Mouse (Mus musculus): ENCODE results near the gene Dnmt1. TPM values are rescaled to one million over a fixed set of nuclear protein-coding genes. Genes with fewer than 3 reads are reported as not detected.

Dnmt1 gene
- polyA plus RNA-seq, 1 experiment from 2014 or later: 67.7 TPM

GRCm38 (mm10) chr9:20909948-20910347 is 49.7 kb downstream of the Dnmt1 start:
- Histone ChIP-seq H3K27me3 (ENCODE audit: control insufficient read depth, insufficient read depth, low read depth, low read length) (no peaks in the 10 kb centered on the region), H3K4me1 (ENCODE audit: control insufficient read depth, insufficient read depth, low read length) (no peaks in the 10 kb centered on the region), H3K9ac (ENCODE audit: low read depth, low read length) (no peak overlapping the region), H3K4me2 (ENCODE audit: low read length) (no peak overlapping the region), H3K36me3 (ENCODE audit: control insufficient read depth, insufficient read depth, low read length) (peaks cover 82% of the 10 kb centered on the region), H3K27ac (ENCODE audit: low read length) (no peak overlapping the region), H3K9me3 (replicated peaks; ENCODE audit: control insufficient read depth, low read length, poor library complexity, severe bottlenecking) (no peaks in the 10 kb centered on the region), H3K4me3 (ENCODE audit: low read depth, low read length) (no peak overlapping the region)
- WGBS: 91% methylated on average over 9 of the region's 9 CpGs
- ATAC-seq: no peak

- H3K4me3 ChIP-seq (ENCODE audit: low read depth, low read length): no peak overlapping the region
- H3K9ac ChIP-seq (ENCODE audit: low read depth, low read length): 0 out of 2 replicates have a peak overlapping the region, but pooled peaks have one; percentile 3
- H3K4me1 ChIP-seq (ENCODE audit: control insufficient read depth, insufficient read depth, low read length): peaks cover 7% of the 10 kb centered on the region
- no peak overlapping the region for H3K27ac ChIP-seq (ENCODE audit: low read length)
- H3K4me2 ChIP-seq (ENCODE audit: low read length): no peak overlapping the region
- peaks cover 16% of the 10 kb centered on the region for H3K36me3 ChIP-seq (ENCODE audit: control insufficient read depth, insufficient read depth, low read length)
- H3K9me3 ChIP-seq (replicated peaks; ENCODE audit: control insufficient read depth, low read length, poor library complexity, severe bottlenecking): no peaks in the 10 kb centered on the region
- 36% methylated on average over 6 of the region's 6 CpGs for WGBS
- no peak for ATAC-seq
- no peaks in the 10 kb centered on the region for H3K27me3 ChIP-seq (ENCODE audit: control insufficient read depth, insufficient read depth, low read depth, low read length)
These were observed 57.6 kb downstream of the Dnmt1 start for GRCm38 (mm10) chr9:20902174-20902491.

GRCm38 (mm10) chr9:20901466-20902173 is 58.1 kb downstream of the Dnmt1 start:
- Histone ChIP-seq H3K4me2 (ENCODE audit: low read length) (no peak overlapping the region), H3K4me3 (ENCODE audit: low read depth, low read length) (no peak overlapping the region), H3K9ac (ENCODE audit: low read depth, low read length) (0 out of 2 replicates have a peak overlapping the region, but pooled peaks have one; percentile 3), H3K27ac (ENCODE audit: low read length) (no peak overlapping the region), H3K36me3 (ENCODE audit: control insufficient read depth, insufficient read depth, low read length) (peaks cover 16% of the 10 kb centered on the region), H3K27me3 (ENCODE audit: control insufficient read depth, insufficient read depth, low read depth, low read length) (no peaks in the 10 kb centered on the region), H3K4me1 (ENCODE audit: control insufficient read depth, insufficient read depth, low read length) (peaks cover 11% of the 10 kb centered on the region), H3K9me3 (replicated peaks; ENCODE audit: control insufficient read depth, low read length, poor library complexity, severe bottlenecking) (no peaks in the 10 kb centered on the region)
- no peak for ATAC-seq
- 14% methylated on average over 13 of the region's 13 CpGs for WGBS

- peak within 1 kb of the TSS; percentile 97 for H3K9ac ChIP-seq (ENCODE audit: low read depth, low read length)
- H3K4me1 ChIP-seq (ENCODE audit: control insufficient read depth, insufficient read depth, low read length): peaks cover 11% of the 10 kb centered on the region
- WGBS: 5% methylated on average over 34 of the region's 34 CpGs
- peak; percentile 88 for ATAC-seq
- H3K4me2 ChIP-seq (ENCODE audit: low read length): peak within 1 kb of the TSS; percentile 84
- H3K27ac ChIP-seq (ENCODE audit: low read length): peak within 1 kb of the TSS; percentile 77
- no peaks in the 10 kb centered on the region for H3K9me3 ChIP-seq (replicated peaks; ENCODE audit: control insufficient read depth, low read length, poor library complexity, severe bottlenecking)
- peak within 1 kb of the TSS; percentile 95 for H3K4me3 ChIP-seq (ENCODE audit: low read depth, low read length)
- peaks cover 17% of the 10 kb centered on the region for H3K36me3 ChIP-seq (ENCODE audit: control insufficient read depth, insufficient read depth, low read length)
- H3K27me3 ChIP-seq (ENCODE audit: control insufficient read depth, insufficient read depth, low read depth, low read length): no peaks in the 10 kb centered on the region
These were observed 61.1 kb downstream of the Dnmt1 start, which contains the start of gene Eif3g for GRCm38 (mm10) chr9:20898511-20899073. Eif3g (minus strand) TSS chr9:20898623.

GRCm38 (mm10) chr9:20897736-20898510 is 61.8 kb downstream of the Dnmt1 start:
- peaks cover 19% of the 10 kb centered on the region for H3K36me3 ChIP-seq (ENCODE audit: control insufficient read depth, insufficient read depth, low read length)
- no peaks in the 10 kb centered on the region for H3K27me3 ChIP-seq (ENCODE audit: control insufficient read depth, insufficient read depth, low read depth, low read length)
- H3K27ac ChIP-seq (ENCODE audit: low read length): peak overlapping the region; percentile 77
- peak; percentile 64 for ATAC-seq
- H3K4me1 ChIP-seq (ENCODE audit: control insufficient read depth, insufficient read depth, low read length): peaks cover 11% of the 10 kb centered on the region
- H3K9ac ChIP-seq (ENCODE audit: low read depth, low read length): peak overlapping the region; percentile 97
- WGBS: 5% methylated on average over 30 of the region's 39 CpGs
- peak overlapping the region; percentile 84 for H3K4me2 ChIP-seq (ENCODE audit: low read length)
- no peaks in the 10 kb centered on the region for H3K9me3 ChIP-seq (replicated peaks; ENCODE audit: control insufficient read depth, low read length, poor library complexity, severe bottlenecking)
- peak overlapping the region; percentile 95 for H3K4me3 ChIP-seq (ENCODE audit: low read depth, low read length)

- H3K4me1 ChIP-seq (ENCODE audit: control insufficient read depth, insufficient read depth, low read length): peaks cover 11% of the 10 kb centered on the region
- WGBS: 94% methylated on average over 9 of the region's 9 CpGs
- no peak overlapping the region for H3K4me3 ChIP-seq (ENCODE audit: low read depth, low read length)
- peaks cover 38% of the 10 kb centered on the region for H3K36me3 ChIP-seq (ENCODE audit: control insufficient read depth, insufficient read depth, low read length)
- no peak overlapping the region for H3K4me2 ChIP-seq (ENCODE audit: low read length)
- no peak overlapping the region for H3K27ac ChIP-seq (ENCODE audit: low read length)
- H3K27me3 ChIP-seq (ENCODE audit: control insufficient read depth, insufficient read depth, low read depth, low read length): no peaks in the 10 kb centered on the region
- H3K9me3 ChIP-seq (replicated peaks; ENCODE audit: control insufficient read depth, low read length, poor library complexity, severe bottlenecking): no peaks in the 10 kb centered on the region
- ATAC-seq: no peak
- no peak overlapping the region for H3K9ac ChIP-seq (ENCODE audit: low read depth, low read length)
These were observed 64.3 kb downstream of the Dnmt1 start for GRCm38 (mm10) chr9:20895382-20895781.

GRCm38 (mm10) chr9:20894629-20895028 is 65.1 kb downstream of the Dnmt1 start:
- Histone ChIP-seq H3K4me2 (ENCODE audit: low read length) (no peak overlapping the region), H3K27me3 (ENCODE audit: control insufficient read depth, insufficient read depth, low read depth, low read length) (no peaks in the 10 kb centered on the region), H3K4me1 (ENCODE audit: control insufficient read depth, insufficient read depth, low read length) (peaks cover 11% of the 10 kb centered on the region), H3K27ac (ENCODE audit: low read length) (no peak overlapping the region), H3K36me3 (ENCODE audit: control insufficient read depth, insufficient read depth, low read length) (peaks cover 46% of the 10 kb centered on the region), H3K4me3 (ENCODE audit: low read depth, low read length) (no peak overlapping the region), H3K9me3 (replicated peaks; ENCODE audit: control insufficient read depth, low read length, poor library complexity, severe bottlenecking) (no peaks in the 10 kb centered on the region), H3K9ac (ENCODE audit: low read depth, low read length) (no peak overlapping the region)
- 91% methylated on average over 15 of the region's 15 CpGs for WGBS
- no peak for ATAC-seq

GRCm38 (mm10) chr9:20893590-20894343 is 65.9 kb downstream of the Dnmt1 start:
- Histone ChIP-seq H3K27me3 (ENCODE audit: control insufficient read depth, insufficient read depth, low read depth, low read length) (no peaks in the 10 kb centered on the region), H3K4me3 (ENCODE audit: low read depth, low read length) (no peak overlapping the region), H3K4me1 (ENCODE audit: control insufficient read depth, insufficient read depth, low read length) (peaks cover 12% of the 10 kb centered on the region), H3K9ac (ENCODE audit: low read depth, low read length) (no peak overlapping the region), H3K27ac (ENCODE audit: low read length) (no peak overlapping the region), H3K9me3 (replicated peaks; ENCODE audit: control insufficient read depth, low read length, poor library complexity, severe bottlenecking) (no peaks in the 10 kb centered on the region), H3K36me3 (ENCODE audit: control insufficient read depth, insufficient read depth, low read length) (peaks cover 49% of the 10 kb centered on the region), H3K4me2 (ENCODE audit: low read length) (no peak overlapping the region)
- no peak for ATAC-seq
- 89% methylated on average over 13 of the region's 13 CpGs for WGBS

All from midbrain, embryonic 16.5 days (tissue).